Mouse (Mus musculus): ENCODE data around the gene Spx. TPM values are rescaled to one million over a fixed set of nuclear protein-coding genes. Genes with fewer than 3 reads are reported as not detected.

The Spx gene
- polyA plus RNA-seq, 1 experiment from 2014 or later: 2.9 TPM

- under 1% methylated on average over 70 of the region's 87 CpGs for WGBS
- peaks cover 14% of the 10 kb centered on the region for H3K4me1 ChIP-seq
- H3K36me3 ChIP-seq: no peaks in the 10 kb centered on the region
- ATAC-seq (ENCODE audit: low FRiP score): peak; percentile 100
- H3K9me3 ChIP-seq (replicated peaks): no peaks in the 10 kb centered on the region
- H3K27me3 ChIP-seq: no peaks in the 10 kb centered on the region
- no peak within 1 kb of the TSS; the same call in 1 of the 2 replicates for H3K27ac ChIP-seq
- H3K4me2 ChIP-seq (replicated peaks): peak within 1 kb of the TSS; percentile 71
- H3K4me3 ChIP-seq: peak within 1 kb of the TSS; percentile 98
- peak within 1 kb of the TSS; percentile 86 for H3K9ac ChIP-seq
Observed at GRCm38 (mm10) chr6:142387011-142387754, 26.1 kb upstream of the Spx start, which contains the start of the genes Recql and Golt1b. TSS of gene Recql (minus strand) at chr6:142387087. TSS of gene Golt1b (plus strand) at chr6:142387221.

GRCm38 (mm10) chr6:142387755-142388271 lies 25.4 kb upstream of the Spx start:
- Histone ChIP-seq H3K9ac (peak overlapping the region; percentile 86), H3K36me3 (no peaks in the 10 kb centered on the region), H3K27me3 (no peaks in the 10 kb centered on the region), H3K27ac (no peak overlapping the region), H3K9me3 (replicated peaks) (no peaks in the 10 kb centered on the region), H3K4me2 (replicated peaks) (peak overlapping the region; percentile 71), H3K4me3 (peak overlapping the region; percentile 98), H3K4me1 (peaks cover 14% of the 10 kb centered on the region)
- WGBS: 23% methylated on average over 8 of the region's 8 CpGs
- no peak for ATAC-seq (ENCODE audit: low FRiP score)

GRCm38 (mm10) chr6:142389101-142389500 lies 24.1 kb upstream of the Spx start:
- Histone ChIP-seq H3K9me3 (replicated peaks) (no peaks in the 10 kb centered on the region), H3K4me3 (no peak overlapping the region), H3K36me3 (0 out of 2 replicates have a peak, but pooled peaks cover 7% of the 10 kb centered on the region), H3K4me1 (peaks cover 14% of the 10 kb centered on the region), H3K27ac (no peak overlapping the region), H3K9ac (no peak overlapping the region), H3K4me2 (replicated peaks) (no peak overlapping the region), H3K27me3 (no peaks in the 10 kb centered on the region)
- 82% methylated on average over 2 of the region's 2 CpGs for WGBS
- no peak for ATAC-seq (ENCODE audit: low FRiP score)

- Histone ChIP-seq H3K9me3 (replicated peaks) (no peaks in the 10 kb centered on the region), H3K4me3 (no peak overlapping the region), H3K36me3 (peaks cover 28% of the 10 kb centered on the region), H3K4me1 (peaks cover 8% of the 10 kb centered on the region), H3K4me2 (replicated peaks) (no peak overlapping the region), H3K9ac (no peak overlapping the region), H3K27ac (no peak overlapping the region), H3K27me3 (no peaks in the 10 kb centered on the region)
- ATAC-seq (ENCODE audit: low FRiP score): no peak
- 96% methylated on average over 5 of the region's 5 CpGs for WGBS
Observed at GRCm38 (mm10) chr6:142392312-142392711, 20.9 kb upstream of the Spx start.

GRCm38 (mm10) chr6:142394669-142395068 lies 18.6 kb upstream of the Spx start:
- ATAC-seq (ENCODE audit: low FRiP score): no peak
- no peaks in the 10 kb centered on the region for H3K9me3 ChIP-seq (replicated peaks)
- 89% methylated on average over 5 of the region's 5 CpGs for WGBS

GRCm38 (mm10) chr6:142395756-142396155 lies 17.5 kb upstream of the Spx start:
- Histone ChIP-seq H3K9ac (no peak overlapping the region), H3K4me2 (replicated peaks) (no peak overlapping the region), H3K27ac (no peak overlapping the region), H3K27me3 (no peaks in the 10 kb centered on the region), H3K36me3 (peaks cover 37% of the 10 kb centered on the region), H3K9me3 (replicated peaks) (no peaks in the 10 kb centered on the region), H3K4me3 (no peak overlapping the region), H3K4me1 (no peaks in the 10 kb centered on the region)
- 97% methylated on average over 6 of the region's 6 CpGs for WGBS
- no peak for ATAC-seq (ENCODE audit: low FRiP score)

More at GRCm38 (mm10) chr6:142394669-142395068, 18.6 kb upstream of the Spx start:
- Histone ChIP-seq H3K9ac (no peak overlapping the region), H3K4me1 (no peaks in the 10 kb centered on the region), H3K27me3 (no peaks in the 10 kb centered on the region), H3K4me3 (no peak overlapping the region), H3K36me3 (peaks cover 28% of the 10 kb centered on the region), H3K4me2 (replicated peaks) (no peak overlapping the region), H3K27ac (no peak overlapping the region)

- 38% methylated on average over 1 of the region's 1 CpGs for WGBS
Observed at GRCm38 (mm10) chr6:142411140-142411539, 2.1 kb upstream of the Spx start.

GRCm38 (mm10) chr6:142413845-142414244 lies 604 bp downstream of the Spx start:
- no peak overlapping the region for H3K4me3 ChIP-seq
- WGBS: 9% methylated on average over 12 of the region's 12 CpGs
- peaks cover 11% of the 10 kb centered on the region; the same call in 1 of the 2 replicates for H3K4me1 ChIP-seq
- no peaks in the 10 kb centered on the region; the same call in 1 of the 2 replicates for H3K36me3 ChIP-seq
- H3K4me2 ChIP-seq (replicated peaks): peak overlapping the region; percentile 58
- no peak overlapping the region for H3K9ac ChIP-seq
- H3K9me3 ChIP-seq (replicated peaks): no peaks in the 10 kb centered on the region
- H3K27me3 ChIP-seq: peaks cover 41% of the 10 kb centered on the region
- ATAC-seq (ENCODE audit: low FRiP score): no peak
- H3K27ac ChIP-seq: no peak overlapping the region

More at GRCm38 (mm10) chr6:142411140-142411539, 2.1 kb upstream of the Spx start:
- no peaks in the 10 kb centered on the region for H3K36me3 ChIP-seq
- no peak overlapping the region for H3K4me2 ChIP-seq (replicated peaks)
- H3K27ac ChIP-seq: no peak overlapping the region
- no peak overlapping the region for H3K4me3 ChIP-seq
- no peaks in the 10 kb centered on the region for H3K9me3 ChIP-seq (replicated peaks)
- H3K27me3 ChIP-seq: peaks cover 38% of the 10 kb centered on the region
- peaks cover 11% of the 10 kb centered on the region; the same call in 1 of the 2 replicates for H3K4me1 ChIP-seq
- no peak for ATAC-seq (ENCODE audit: low FRiP score)
- H3K9ac ChIP-seq: no peak overlapping the region

GRCm38 (mm10) chr6:142414597-142414996 lies 1.4 kb downstream of the Spx start:
- peak overlapping the region; percentile 58 for H3K4me2 ChIP-seq (replicated peaks)
- ATAC-seq (ENCODE audit: low FRiP score): peak; percentile 50
- peaks cover 11% of the 10 kb centered on the region; the same call in 1 of the 2 replicates for H3K4me1 ChIP-seq
- H3K27ac ChIP-seq: no peak overlapping the region
- H3K36me3 ChIP-seq: no peaks in the 10 kb centered on the region; the same call in 1 of the 2 replicates
- peak overlapping the region; percentile 30 for H3K4me3 ChIP-seq
- H3K27me3 ChIP-seq: peaks cover 41% of the 10 kb centered on the region
- no peaks in the 10 kb centered on the region for H3K9me3 ChIP-seq (replicated peaks)
- 2% methylated on average over 23 of the region's 24 CpGs for WGBS
- H3K9ac ChIP-seq: peak overlapping the region; percentile 47

- no peak for ATAC-seq (ENCODE audit: low FRiP score)
- WGBS: 72% methylated on average over 7 of the region's 7 CpGs
Observed at GRCm38 (mm10) chr6:142424976-142425375, 11.7 kb downstream of the Spx start.

GRCm38 (mm10) chr6:142429072-142429471 lies 15.8 kb downstream of the Spx start:
- Histone ChIP-seq H3K9ac (no peak overlapping the region), H3K4me3 (no peak overlapping the region), H3K4me2 (replicated peaks) (no peak overlapping the region), H3K27ac (no peak overlapping the region), H3K9me3 (replicated peaks) (no peaks in the 10 kb centered on the region), H3K27me3 (no peaks in the 10 kb centered on the region), H3K36me3 (no peaks in the 10 kb centered on the region), H3K4me1 (no peaks in the 10 kb centered on the region)
- ATAC-seq (ENCODE audit: low FRiP score): no peak

More at GRCm38 (mm10) chr6:142424976-142425375, 11.7 kb downstream of the Spx start:
- Histone ChIP-seq H3K9ac (no peak overlapping the region), H3K27me3 (no peaks in the 10 kb centered on the region), H3K27ac (no peak overlapping the region), H3K9me3 (replicated peaks) (no peaks in the 10 kb centered on the region), H3K36me3 (no peaks in the 10 kb centered on the region), H3K4me1 (no peaks in the 10 kb centered on the region), H3K4me3 (no peak overlapping the region), H3K4me2 (replicated peaks) (no peak overlapping the region)

- Histone ChIP-seq H3K4me1 (no peaks in the 10 kb centered on the region), H3K9me3 (replicated peaks) (no peaks in the 10 kb centered on the region), H3K27ac (no peak overlapping the region), H3K27me3 (no peaks in the 10 kb centered on the region), H3K4me2 (replicated peaks) (no peak overlapping the region), H3K4me3 (no peak overlapping the region), H3K9ac (no peak overlapping the region), H3K36me3 (no peaks in the 10 kb centered on the region)
- WGBS: 77% methylated on average over 12 of the region's 12 CpGs
- ATAC-seq (ENCODE audit: low FRiP score): no peak
Observed at GRCm38 (mm10) chr6:142451381-142451780, 38.1 kb downstream of the Spx start.
